Mouse (Mus musculus) intestine, embryonic 14.5 days (tissue): Measurements from ENCODE around the gene Fchsd2. TPM values are rescaled to one million over a fixed set of nuclear protein-coding genes. Genes with fewer than 3 reads are reported as not detected.
A peak's percentile ranks its signal among the peaks of the same experiment; 100 is the strongest.

Experiments
- ATAC-seq: fragments of 200-750 bp; cut with Nextera tagmentation; replicated peaks from 2 replicates; pipeline ENCODE4 v1.8.0; 2017; ENCODE audit warnings: low read depth, moderate number of reproducible peaks, moderate TSS enrichment, moderate library complexity; ENCODE audit not compliant: low FRiP score, low TSS enrichment
- DNase-seq: peaks from one replicate; pipeline ENCODE4 v3.0.0-alpha.2; 2018; ENCODE audit warnings: low spot score
- H3K27ac ChIP-seq: fragments of 300-500 bp; sonication (generic); 2 replicates; pipeline ENCODE4 v1.5.1; 2014; ENCODE audit warnings: low read depth, mild to moderate bottlenecking, control low read depth
- H3K27me3 ChIP-seq: fragments of 300-500 bp; sonication (generic); replicated peaks from 2 replicates; pipeline ENCODE4 v1.6.1; 2014; ENCODE audit warnings: low read length, control low read depth; ENCODE audit not compliant: control insufficient read depth, insufficient read depth
- H3K36me3 ChIP-seq: fragments of 300-500 bp; sonication (generic); 2 replicates; pipeline ENCODE4 v1.6.1; 2014; ENCODE audit warnings: low read length, control low read depth; ENCODE audit not compliant: control insufficient read depth, insufficient read depth
- H3K4me1 ChIP-seq: fragments of 300-500 bp; sonication (generic); replicated peaks from 2 replicates; pipeline ENCODE4 v1.6.1; 2014; ENCODE audit warnings: low read length, control low read depth, mixed read lengths; ENCODE audit not compliant: control insufficient read depth, insufficient read depth
- H3K4me2 ChIP-seq: fragments of 300-500 bp; sonication (generic); 2 replicates; pipeline ENCODE4 v1.6.1; 2014; ENCODE audit warnings: low read length
- H3K4me3 ChIP-seq: fragments of 300-500 bp; sonication (generic); 2 replicates; pipeline ENCODE4 v1.5.1; 2014; ENCODE audit warnings: low read depth, low read length, control low read depth, mixed read lengths
- H3K9ac ChIP-seq: fragments of 300-500 bp; sonication (generic); 2 replicates; pipeline ENCODE4 v1.6.1; 2014; ENCODE audit warnings: mild to moderate bottlenecking, low read length
- H3K9me3 ChIP-seq: fragments of 300-500 bp; sonication (generic); 2 replicates; pipeline ENCODE4 v1.6.1; 2016; ENCODE audit warnings: low read length, control low read depth; ENCODE audit not compliant: control insufficient read depth
- WGBS: fragments of 180-500 bp; shearing (Covaris S2); extraction: QIAGEN DNeasy Blood & Tissue Kit; methylation state at CpG from one replicate; pipeline ENCODE4 v1.1.7; 2014; 5-methylcytosine and 5-hydroxymethylcytosine counted together
- polyA plus RNA-seq: library from polyadenylated mRNA; unstranded; fragments of >200 nt; fragmentation: Nextera tagmentation; extraction: Ambion mirVana; gene quantifications from 2 replicates; pipeline ENCODE4 v1.2.1, GENCODE M21; 2014

Fchsd2 gene
- polyA plus RNA-seq, 1 experiment from 2014 or later: 24.4 TPM

- WGBS: 35% methylated on average over 2 of the region's 2 CpGs
- H3K27ac ChIP-seq: no peak overlapping the region
- no peak overlapping the region for H3K4me3 ChIP-seq
- H3K9ac ChIP-seq: no peak overlapping the region
- no peaks in the 10 kb centered on the region for H3K9me3 ChIP-seq
- ATAC-seq (no peak), DNase-seq (no peak)
- H3K36me3 ChIP-seq: no peaks in the 10 kb centered on the region
- H3K4me2 ChIP-seq: no peak overlapping the region
- no peaks in the 10 kb centered on the region for H3K27me3 ChIP-seq
- peaks cover 3% of the 10 kb centered on the region; the same call in 1 of the 2 replicates for H3K4me1 ChIP-seq
These were observed 214.2 kb downstream of the Fchsd2 start for GRCm38 (mm10) chr7:101306841-101307240.

- peak overlapping the region; percentile 82 for H3K27ac ChIP-seq
- H3K4me3 ChIP-seq: peak overlapping the region; percentile 57
- no peaks in the 10 kb centered on the region for H3K9me3 ChIP-seq
- H3K27me3 ChIP-seq: no peaks in the 10 kb centered on the region
- no peaks in the 10 kb centered on the region for H3K36me3 ChIP-seq
- DNase-seq (no peak), ATAC-seq (peak; percentile 44; the same call in 1 of the 2 replicates)
- H3K4me2 ChIP-seq: peak overlapping the region; percentile 58
- peak overlapping the region; percentile 29; the same call in 1 of the 2 replicates for H3K9ac ChIP-seq
- WGBS: 29% methylated on average over 5 of the region's 5 CpGs
- H3K4me1 ChIP-seq: no peaks in the 10 kb centered on the region; the same call in 1 of the 2 replicates
These were observed 217.3 kb downstream of the Fchsd2 start for GRCm38 (mm10) chr7:101309985-101310326.

- Histone ChIP-seq H3K4me1 (no peaks in the 10 kb centered on the region; the same call in 1 of the 2 replicates), H3K9me3 (no peaks in the 10 kb centered on the region), H3K36me3 (no peaks in the 10 kb centered on the region), H3K4me3 (peak overlapping the region; percentile 57), H3K27ac (peak overlapping the region; percentile 82), H3K9ac (peak overlapping the region; percentile 29), H3K27me3 (no peaks in the 10 kb centered on the region), H3K4me2 (peak overlapping the region; percentile 58)
- under 1% methylated on average over 43 of the region's 43 CpGs for WGBS
- ATAC-seq (peak; percentile 92), DNase-seq (peak; percentile 96)
These were observed 217.8 kb downstream of the Fchsd2 start for GRCm38 (mm10) chr7:101310327-101311028.

GRCm38 (mm10) chr7:101311061-101311460 lies 218.4 kb downstream of the Fchsd2 start:
- Histone ChIP-seq H3K9me3 (no peaks in the 10 kb centered on the region), H3K36me3 (no peaks in the 10 kb centered on the region), H3K4me3 (peak overlapping the region; percentile 57), H3K4me2 (peak overlapping the region; percentile 58), H3K27ac (no peak overlapping the region), H3K4me1 (no peaks in the 10 kb centered on the region; the same call in 1 of the 2 replicates), H3K27me3 (no peaks in the 10 kb centered on the region), H3K9ac (no peak overlapping the region)
- no peak for ATAC-seq
- no peak for DNase-seq
- 26% methylated on average over 2 of the region's 2 CpGs for whole genome bisulfite sequencing

- H3K9ac ChIP-seq: no peak overlapping the region
- WGBS: 59% methylated on average over 3 of the region's 3 CpGs
- no peaks in the 10 kb centered on the region for H3K9me3 ChIP-seq
- ATAC-seq (no peak), DNase-seq (no peak)
- H3K4me2 ChIP-seq: no peak overlapping the region
- no peak overlapping the region for H3K27ac ChIP-seq
- no peaks in the 10 kb centered on the region for H3K27me3 ChIP-seq
- no peak overlapping the region for H3K4me3 ChIP-seq
- H3K36me3 ChIP-seq: no peaks in the 10 kb centered on the region
- no peaks in the 10 kb centered on the region; the same call in 1 of the 2 replicates for H3K4me1 ChIP-seq
These were observed 220.4 kb downstream of the Fchsd2 start for GRCm38 (mm10) chr7:101313033-101313432.

GRCm38 (mm10) chr7:101314396-101314795 lies 221.7 kb downstream of the Fchsd2 start:
- Histone ChIP-seq H3K36me3 (no peaks in the 10 kb centered on the region), H3K4me2 (no peak overlapping the region), H3K9me3 (no peaks in the 10 kb centered on the region), H3K4me3 (no peak overlapping the region), H3K9ac (no peak overlapping the region), H3K4me1 (no peaks in the 10 kb centered on the region; the same call in 1 of the 2 replicates), H3K27ac (no peak overlapping the region), H3K27me3 (no peaks in the 10 kb centered on the region)
- 64% methylated on average over 5 of the region's 5 CpGs for whole genome bisulfite sequencing
- ATAC-seq (no peak), DNase-seq (no peak)

GRCm38 (mm10) chr7:101315699-101316098 lies 223.0 kb downstream of the Fchsd2 start:
- Histone ChIP-seq H3K4me3 (no peak overlapping the region), H3K9me3 (no peaks in the 10 kb centered on the region), H3K27ac (no peak overlapping the region), H3K36me3 (no peaks in the 10 kb centered on the region), H3K4me1 (peaks cover 11% of the 10 kb centered on the region), H3K27me3 (peaks cover 2% of the 10 kb centered on the region; the same call in 1 of the 2 replicates), H3K9ac (no peak overlapping the region), H3K4me2 (no peak overlapping the region)
- DNase-seq: no peak
- ATAC-seq: no peak

- H3K4me3 ChIP-seq: no peak overlapping the region
- ATAC-seq (peak; percentile 60), DNase-seq (no peak)
- H3K36me3 ChIP-seq: no peaks in the 10 kb centered on the region
- no peaks in the 10 kb centered on the region for H3K9me3 ChIP-seq
- peaks cover 12% of the 10 kb centered on the region for H3K4me1 ChIP-seq
- H3K9ac ChIP-seq: no peak overlapping the region
- WGBS: 44% methylated on average over 6 of the region's 6 CpGs
- H3K27me3 ChIP-seq: peaks cover 2% of the 10 kb centered on the region; the same call in 1 of the 2 replicates
- no peak overlapping the region; the same call in 1 of the 2 replicates for H3K27ac ChIP-seq
- H3K4me2 ChIP-seq: no peak overlapping the region
These were observed 223.9 kb downstream of the Fchsd2 start for GRCm38 (mm10) chr7:101316591-101317001.

- 81% methylated on average over 3 of the region's 3 CpGs for WGBS
- DNase-seq: no peak
- H3K4me1 ChIP-seq: peaks cover 12% of the 10 kb centered on the region
- no peak within 1 kb of the TSS for H3K4me2 ChIP-seq
- no peak within 1 kb of the TSS; the same call in 1 of the 2 replicates for H3K27ac ChIP-seq
- peaks cover 2% of the 10 kb centered on the region; the same call in 1 of the 2 replicates for H3K27me3 ChIP-seq
- H3K36me3 ChIP-seq: no peaks in the 10 kb centered on the region
- no peak for ATAC-seq
- H3K9ac ChIP-seq: no peak within 1 kb of the TSS
- H3K9me3 ChIP-seq: no peaks in the 10 kb centered on the region
- no peak within 1 kb of the TSS for H3K4me3 ChIP-seq
These were observed 224.4 kb downstream of the Fchsd2 start, which contains the start of gene Stard10 for GRCm38 (mm10) chr7:101317014-101317413. TSS of gene Stard10 (plus strand) at chr7:101317086.
